Mouse (Mus musculus): Measurements from ENCODE around the gene Gm20388.

Gene Gm20388

DNA sequence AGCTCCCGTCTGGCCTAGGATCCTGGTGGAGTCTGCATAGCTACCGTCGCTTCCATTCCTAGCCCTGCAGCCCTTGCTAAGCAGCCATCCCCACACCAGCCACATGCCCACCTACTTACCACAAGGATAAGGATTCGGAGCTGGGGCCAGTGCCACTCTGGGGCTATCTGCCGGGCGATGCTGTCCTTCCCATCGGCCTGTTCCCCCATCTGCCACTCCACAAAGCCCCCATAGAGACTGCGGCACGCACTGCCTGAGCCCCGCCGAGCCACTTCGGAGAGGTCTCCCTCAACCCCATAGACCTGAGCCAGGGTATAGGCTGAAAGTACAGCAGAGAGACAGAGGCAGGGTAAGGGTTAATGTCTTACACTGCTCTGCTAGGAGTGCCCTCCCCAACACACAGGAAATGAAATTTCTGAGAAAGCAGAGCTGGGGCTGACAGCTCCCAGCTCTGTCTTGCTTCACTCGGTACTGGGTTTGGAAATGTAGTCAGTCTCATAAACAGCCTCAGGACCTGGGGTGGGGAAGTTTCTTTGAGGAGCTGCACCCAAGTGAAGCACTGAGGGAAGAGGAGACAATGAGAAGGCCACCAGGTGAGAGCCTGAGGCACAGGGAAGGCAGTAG lies 2527.2 kb downstream of the Gm20388 start:
- peak; percentile 56 for DNase-seq

DNA sequence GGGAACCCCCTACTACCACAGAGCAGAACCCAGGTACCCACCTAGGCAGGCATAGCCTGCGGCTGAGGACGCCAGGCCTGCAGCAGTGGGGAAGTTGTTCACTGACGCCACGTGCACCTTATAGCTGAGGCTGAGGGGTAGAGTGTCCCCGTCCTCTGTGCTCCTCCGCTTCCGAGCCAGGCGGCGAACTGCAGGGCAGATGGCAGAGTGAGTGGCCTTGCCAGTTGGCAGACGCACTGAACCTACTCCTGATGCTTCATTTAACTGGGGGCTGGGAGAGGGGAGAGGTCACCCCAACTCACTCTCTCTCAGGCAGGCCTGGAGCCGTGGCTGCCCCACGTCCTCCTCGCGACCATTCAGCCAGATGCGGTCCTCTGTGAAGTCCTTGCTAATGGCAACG lies 2528.7 kb downstream of the Gm20388 start:
- DNase-seq = no peak

DNA sequence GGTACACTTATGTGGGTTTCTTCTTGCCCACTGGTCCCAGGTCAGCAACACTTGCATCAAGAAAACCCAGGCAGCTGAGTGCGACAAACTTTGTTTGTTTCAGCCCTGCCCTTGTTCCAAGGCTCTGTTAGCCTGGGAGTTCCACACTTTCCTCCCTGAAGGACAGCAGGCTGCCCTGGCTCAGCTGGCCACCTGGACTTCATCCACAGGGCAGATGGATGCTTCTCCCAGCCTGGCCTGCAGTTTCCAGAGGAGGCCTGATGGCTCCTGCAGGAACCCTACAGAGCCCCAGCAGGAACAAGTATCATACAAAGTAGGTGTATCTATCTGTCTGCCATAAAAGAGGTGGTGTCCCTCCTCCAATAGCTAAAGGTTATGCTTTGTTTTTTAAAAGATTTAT lies 2530.7 kb downstream of the Gm20388 start:
- DNase-seq = no peak

DNA sequence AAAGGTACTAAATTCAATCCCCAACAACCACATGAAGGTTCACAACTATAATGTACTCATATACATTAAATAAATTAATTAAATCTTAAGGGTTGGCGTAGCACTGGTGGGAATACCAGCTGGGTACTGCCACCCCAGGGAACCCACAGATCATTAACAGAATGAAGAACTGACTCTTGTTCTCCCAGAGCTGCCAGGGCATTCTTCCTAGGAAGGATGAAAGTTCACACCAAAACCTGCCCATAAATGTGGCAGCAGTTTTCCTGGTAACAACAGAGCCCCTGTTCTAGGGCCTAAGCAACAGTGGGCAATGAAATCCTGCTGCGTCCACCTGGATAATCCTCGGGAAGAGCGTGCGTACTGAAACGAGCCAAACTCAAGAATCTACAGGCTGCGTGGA lies 2531.7 kb downstream of the Gm20388 start:
- no peak for DNase-seq

DNA sequence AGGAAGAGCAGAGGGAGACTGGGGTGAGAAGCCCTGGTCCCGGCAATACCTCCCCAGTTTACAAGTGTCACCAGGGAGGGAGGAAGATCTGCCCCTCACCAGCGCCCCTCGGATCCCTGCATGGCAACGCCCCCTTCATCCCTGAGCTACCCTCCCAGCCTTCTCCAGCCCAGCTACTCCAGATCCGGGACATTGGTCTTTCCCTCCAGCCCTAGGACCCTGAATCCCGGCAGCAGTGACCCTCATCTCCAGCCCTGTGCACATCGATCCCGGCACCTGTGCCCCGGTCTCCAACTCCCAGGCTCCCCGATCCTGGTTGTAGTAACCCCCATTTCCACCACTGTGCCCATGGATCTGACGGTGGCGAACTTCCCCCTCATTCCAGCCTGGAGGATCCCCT lies 2532.1 kb downstream of the Gm20388 start:
- no peak for DNase-seq

DNA sequence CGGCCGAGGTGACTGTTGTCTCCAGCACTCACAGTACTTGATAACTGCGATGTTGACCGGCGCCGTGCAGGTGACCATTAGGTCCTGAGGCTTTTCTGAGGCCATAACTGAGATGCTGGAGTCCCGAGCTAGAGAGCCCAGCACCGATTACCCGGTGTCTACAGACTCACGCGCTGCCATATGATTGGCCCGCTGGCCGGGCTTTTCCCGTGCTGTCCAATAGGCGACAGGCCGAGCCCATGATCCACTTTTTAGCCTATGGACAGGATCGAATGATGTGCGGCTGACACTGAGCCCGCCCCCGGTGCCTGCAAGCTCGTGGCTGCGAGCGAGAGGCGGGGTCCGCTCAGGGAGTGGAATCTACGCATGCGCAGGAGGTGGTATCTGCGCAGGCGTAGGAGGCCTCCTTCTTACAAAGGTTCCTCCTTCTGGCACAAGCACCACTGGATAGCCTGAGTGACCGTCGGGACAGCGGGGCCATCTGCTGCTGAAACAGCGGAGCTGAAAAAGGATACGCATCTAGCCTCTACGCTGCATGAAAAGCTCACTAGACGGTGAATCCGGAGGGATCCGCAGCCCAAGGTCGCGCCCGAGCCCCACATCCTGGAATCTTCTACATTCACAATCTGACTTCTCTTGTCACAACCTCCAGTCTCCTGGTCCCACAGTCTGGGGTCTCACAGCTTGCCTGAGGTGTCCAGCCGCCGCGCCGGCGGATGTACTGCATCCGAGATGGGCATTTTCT lies 2532.8 kb downstream of the Gm20388 start, which contains the start of gene Mvd:
Gene Mvd, minus strand, starts transcription at position 161 of the 745 bp plus-strand sequence.
- DNase-seq = peak; percentile 100

DNA sequence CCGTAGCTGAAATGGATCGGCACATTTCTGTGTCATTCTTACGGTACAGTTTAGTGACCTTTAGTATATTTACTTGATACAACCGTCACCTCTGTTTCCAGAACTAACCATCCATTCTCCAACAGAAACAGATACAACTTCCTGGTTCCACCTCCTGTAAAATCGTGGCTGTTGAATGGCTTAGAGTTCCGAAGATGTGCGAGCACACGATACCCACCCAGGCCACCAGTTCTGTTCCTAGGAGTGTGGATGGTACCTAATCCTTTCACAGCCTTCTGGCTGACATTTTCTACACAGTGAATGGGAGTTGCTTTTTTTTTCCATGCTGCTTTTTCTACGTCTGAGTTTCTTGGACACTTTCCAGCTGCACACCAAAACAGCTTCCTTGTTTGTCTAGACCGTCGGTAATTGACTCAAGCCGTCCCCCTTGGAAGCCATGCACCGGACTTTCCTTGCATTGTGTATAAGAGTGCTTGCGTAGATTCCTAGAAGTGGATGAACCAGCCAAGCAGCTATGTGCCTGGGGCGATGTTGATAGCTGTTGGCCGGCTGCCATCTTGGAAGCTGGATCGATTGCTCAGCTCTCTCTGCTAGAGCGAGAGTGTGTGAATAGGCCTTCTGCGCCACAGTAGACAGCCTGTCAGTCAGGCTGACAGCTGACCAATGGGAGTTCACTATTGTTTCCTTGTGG lies 2533.6 kb downstream of the Gm20388 start:
- DNase-seq = peak; percentile 94

DNA sequence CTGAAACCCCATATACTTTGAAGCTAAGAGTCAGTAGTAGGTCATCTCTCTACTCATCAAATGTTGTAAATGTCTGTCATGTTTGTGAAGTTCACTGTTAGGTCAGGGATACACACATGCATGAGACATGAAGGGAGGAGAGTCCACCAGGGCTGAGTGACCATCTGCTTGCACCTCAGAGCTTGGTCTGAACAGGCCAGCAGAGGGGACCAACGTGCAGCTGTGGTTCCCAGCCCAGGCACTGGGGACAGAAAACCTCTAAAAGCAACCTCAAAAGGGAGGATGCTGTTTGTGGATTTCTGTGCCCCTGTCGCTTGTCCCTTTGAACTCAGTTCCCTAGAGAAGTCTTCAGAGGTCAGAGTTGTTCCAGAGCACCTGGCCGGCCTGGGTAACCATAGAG lies 2534.6 kb downstream of the Gm20388 start:
- no peak for DNase-seq

DNA sequence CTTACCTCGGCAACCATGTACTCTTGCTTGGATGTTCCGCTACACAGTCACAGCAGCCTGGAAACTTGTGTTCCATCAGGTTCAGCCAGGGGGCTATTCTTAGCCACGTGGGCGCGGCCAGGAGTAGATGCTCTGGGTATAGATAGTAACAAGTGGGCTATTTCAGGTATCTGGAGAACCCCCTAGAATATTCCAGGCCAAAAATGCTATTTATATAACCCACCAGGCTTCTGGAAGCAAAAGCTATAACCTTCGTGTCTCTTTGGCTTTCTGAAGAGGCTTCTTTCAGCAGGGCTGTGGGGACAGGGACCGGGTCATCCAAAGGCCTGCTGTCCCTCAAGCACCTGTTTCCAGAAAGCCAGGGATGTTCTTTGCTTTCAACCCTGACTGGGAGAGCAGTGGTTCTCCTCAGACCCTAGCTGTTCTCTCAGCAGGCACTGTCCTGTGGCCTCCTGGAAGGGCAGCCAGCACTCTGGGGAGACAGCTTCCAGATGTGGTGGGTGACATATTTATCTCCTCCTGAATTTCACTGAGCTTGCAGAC lies 2540.6 kb downstream of the Gm20388 start:
- DNase-seq = no peak

DNA sequence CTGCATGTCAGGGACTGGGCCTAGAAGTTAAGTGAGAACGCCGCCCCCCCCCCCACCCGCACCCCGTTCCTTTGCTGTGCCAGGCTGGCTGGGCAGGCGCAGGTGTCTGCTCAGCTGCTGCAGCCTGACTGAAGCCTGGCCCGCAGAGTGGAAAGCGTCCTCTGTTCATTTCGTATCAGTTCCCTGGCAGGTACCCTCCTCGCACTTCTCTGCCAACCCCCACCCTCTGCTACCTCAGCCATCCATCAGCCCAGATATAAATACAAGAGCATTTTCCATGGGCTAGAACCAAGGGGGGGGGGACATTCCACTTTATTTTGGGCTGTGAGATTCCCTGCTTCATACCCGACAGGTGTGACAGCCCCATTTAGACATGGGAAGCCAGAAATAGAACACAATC lies 2541.5 kb downstream of the Gm20388 start:
- DNase-seq = no peak

DNA sequence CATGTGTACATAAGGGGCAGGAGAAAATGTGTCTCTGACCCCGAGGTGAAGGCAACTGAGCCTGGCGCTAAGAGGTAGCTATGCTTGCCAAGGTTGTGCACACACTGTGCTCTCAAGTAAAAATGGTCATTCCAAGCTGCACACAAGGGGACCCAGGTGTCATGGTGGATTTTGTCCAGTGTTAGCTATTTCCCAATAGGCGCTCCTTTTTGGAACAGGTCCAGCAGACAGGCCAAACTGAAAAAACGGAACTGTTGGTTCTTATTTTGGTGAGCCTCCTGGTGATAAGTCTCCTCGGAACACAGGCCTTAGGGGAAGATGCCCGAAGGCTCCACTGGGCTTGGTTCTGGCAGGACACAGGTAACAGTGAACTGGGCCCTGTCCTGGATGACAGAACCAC lies 2543.8 kb downstream of the Gm20388 start:
- DNase-seq = no peak

DNA sequence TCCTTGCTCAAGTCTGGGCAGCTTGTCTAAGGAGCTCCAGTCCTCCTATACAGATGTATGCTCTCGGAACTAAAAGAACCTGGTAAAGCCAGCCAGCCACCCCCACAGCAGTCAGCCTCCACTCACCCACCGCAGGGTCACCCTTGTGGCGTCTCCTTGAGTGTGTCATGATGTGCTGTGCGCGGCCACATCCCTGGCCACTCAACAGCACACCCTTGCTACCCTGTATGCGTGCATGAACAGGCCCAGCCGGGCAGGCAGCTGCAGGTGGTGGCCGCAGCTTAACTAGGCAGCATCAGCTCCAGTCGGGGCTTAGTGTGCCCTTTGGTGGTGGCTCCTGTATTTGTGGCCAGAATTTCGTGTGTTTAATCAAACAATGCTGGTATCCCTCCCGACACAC lies 2546.5 kb downstream of the Gm20388 start:
- no peak for DNase-seq

DNA sequence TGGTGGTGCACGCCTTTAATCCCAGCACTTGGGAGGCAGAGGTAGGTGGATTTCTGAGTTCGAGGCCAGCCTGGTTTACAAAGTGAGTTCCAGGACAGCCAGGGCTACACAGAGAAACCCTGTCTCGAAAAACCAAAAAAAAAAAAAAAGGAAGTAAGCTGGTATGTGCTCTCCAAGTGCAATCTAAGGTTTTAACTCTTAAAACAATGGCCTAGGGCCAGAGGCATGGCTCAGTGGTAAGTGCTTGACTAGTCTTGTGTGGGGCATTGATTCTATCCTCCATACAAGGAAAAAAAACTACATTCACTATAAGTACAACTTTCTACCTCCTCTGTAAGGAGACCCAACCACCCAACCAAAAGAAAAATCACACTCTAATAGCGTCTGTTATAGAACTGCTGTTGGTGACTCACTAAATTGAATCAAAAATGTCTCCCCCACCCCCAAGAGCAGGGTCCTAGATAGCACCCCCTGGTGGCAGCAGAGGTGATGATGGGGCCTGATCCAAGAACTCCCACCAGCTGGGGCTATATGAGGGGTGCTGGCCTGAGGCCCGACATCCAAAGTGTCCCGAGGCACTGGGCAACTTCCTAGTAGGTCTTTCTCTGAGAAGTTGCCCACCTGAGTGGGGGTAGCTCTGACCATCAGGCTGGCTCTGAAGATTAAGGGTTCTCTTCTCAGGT lies 2548.7 kb downstream of the Gm20388 start:
- peak; percentile 50 for DNase-seq

DNA sequence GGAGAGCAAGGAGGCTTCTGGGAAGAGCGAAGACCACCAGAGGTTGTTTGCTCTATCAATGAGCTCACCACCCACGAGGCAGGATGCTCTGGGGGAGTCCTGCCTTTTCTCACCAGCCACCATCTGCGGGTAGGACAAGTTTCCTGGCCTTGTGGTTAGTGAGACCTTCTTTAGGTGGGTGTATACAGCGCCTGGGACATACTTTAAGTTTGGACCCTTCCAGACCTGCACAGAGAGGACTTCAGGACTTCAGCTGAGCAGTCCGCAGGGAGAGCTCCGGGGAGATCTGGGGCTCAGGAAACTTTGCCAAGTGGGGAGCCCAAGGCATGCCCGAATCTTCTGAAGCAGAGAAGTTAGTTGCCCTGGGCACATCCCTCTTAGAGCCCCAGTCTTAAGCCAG lies 2549.3 kb downstream of the Gm20388 start:
- no peak for DNase-seq

DNA sequence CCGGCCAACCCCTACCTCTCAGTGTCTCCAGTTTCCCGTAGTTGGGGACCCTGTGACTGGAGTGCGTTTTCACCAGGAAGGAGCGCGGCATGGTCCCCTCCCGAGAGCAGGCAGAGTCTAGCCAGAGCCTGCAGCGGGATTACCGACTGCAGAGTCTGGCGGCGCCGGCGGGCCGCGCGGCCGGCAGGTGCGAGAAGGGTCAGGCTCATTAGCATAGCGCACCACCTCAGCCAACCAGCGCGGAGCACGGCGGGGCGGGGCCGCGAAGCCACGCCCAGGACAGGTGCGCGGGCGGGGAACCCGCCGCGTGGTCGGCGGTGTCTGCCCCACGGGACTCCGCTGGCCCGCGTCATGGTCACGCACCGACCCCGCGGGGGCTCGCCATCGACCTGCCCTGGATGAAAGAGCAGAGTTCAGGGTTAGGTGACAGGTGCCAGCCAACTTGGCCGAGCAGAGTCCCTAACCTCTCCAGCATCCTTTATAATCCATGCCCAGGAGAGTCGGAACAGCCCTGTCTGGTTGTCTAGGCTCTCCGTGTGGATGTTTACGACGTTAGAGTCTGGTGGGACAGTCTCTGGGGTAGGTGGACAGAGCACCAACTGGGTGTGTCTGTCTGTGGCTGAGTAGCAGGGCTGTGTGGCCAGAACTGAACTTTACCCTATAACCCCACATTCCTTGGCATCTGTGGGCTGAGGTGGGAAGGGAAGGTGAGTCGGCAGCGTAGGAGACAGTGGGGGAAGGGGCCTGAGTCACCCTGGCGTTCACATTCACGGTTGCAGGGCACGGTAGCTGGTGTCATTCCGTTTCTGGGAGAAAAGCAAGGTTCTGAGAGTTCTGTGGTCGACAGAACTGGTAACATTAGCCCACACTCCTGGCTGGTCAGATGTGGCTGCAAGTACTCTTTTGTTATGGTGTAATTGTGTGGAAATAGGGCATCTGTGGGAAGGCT lies 2550.2 kb downstream of the Gm20388 start, which contains the start of gene Snai3:
Gene Snai3, minus strand, starts transcription at position 210 of the 949 bp plus-strand sequence.
- peak; percentile 65 for DNase-seq

DNA sequence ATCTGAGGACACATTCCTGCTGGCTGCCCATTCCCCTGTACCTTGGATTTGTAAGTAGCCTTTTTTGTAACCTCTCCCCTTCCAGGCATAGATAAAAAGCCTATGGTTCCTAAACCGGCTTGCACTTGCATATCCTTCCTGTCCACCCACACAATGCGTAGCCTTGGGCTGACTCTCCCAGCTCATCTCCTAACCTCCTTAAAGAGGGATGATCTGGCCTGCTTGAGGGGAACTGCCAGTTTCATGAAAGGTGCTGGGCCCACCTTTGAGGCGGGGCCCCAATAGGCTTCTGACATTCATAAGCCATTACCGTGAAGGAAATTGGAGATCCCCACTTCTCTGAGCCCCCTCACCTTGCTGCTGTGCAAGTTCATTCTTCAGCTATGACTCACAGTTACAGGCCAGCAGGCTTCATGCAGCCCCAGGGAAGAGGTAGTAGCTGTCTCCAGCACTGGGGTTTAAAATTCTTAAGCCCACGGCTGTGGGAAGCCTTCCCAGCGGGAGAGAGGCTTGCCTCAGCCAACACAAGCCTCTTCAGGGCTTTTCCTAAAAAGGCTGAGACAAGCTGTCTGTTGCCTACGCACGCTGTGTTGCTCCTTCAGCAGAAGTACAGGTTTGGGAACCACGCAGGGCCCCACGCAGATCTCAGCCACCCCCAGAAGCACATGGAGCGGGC lies 2551.0 kb downstream of the Gm20388 start:
- no peak for DNase-seq

DNA sequence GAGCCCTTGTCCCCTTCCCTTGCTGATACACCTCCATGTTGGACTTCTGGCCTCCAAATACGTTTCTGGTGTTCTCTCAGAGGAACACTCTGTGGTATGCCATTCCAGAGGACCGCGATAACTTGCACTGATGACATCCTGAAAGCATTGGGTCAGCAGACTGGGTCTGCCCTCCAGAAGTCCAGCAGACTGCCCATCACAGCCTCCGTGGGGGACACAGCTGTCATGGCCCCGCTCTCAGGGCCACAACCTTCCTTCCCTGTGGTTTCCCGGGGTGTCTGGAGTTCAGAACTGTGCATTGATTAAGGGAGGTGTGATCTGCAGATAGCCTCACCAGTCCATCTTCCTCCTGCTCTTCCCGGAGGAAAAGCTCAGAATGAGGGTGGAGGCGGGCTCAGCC lies 2551.9 kb downstream of the Gm20388 start:
- DNase-seq = no peak

DNA sequence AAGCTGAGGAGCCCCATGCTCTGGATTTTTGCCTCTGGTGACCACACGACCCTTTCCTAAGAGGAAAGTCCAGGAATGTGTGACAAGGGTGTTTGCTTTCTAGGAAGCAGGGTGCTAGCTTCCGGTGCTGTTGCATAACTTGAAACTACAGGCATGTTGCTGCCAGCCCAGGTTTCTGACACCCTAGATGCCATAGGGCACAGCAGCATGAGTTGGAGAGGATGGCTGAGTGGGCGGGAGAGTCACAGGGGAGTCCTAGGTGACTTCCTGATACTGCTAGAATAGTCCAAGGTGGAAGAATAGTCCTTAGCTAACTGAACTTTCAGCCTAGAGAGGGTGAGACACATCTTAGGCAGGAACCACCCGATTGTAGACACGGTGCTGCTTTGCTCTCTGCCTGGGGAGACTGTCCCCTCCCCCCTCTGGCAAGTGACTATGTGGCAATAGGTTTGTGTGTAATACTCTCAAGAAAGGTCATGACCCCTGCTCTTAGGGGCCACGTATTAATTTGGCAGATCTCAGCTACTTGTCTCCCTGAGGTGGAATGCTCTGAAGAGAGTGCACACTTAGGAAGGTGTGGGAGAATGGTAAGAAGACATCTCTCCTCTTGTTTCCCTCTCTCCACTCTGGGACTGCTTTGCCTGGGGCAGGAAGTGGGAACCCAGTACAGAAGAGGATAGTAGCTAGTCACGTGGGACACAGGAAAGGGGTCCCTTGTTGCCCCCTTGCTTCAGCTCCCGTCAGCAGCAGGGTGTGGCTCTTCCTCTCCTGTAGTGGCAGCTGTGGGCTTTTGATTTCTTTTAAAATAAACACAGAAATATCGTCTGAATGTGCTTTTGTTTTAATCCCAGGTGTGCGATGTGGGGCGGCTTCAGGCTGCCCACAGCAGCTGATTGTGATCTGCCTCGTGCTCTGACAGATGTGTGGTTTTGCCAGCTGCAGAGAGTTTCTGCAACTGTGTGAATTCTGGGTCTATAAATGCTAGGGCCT lies 2553.3 kb downstream of the Gm20388 start:
- peak; percentile 54 for DNase-seq

DNA sequence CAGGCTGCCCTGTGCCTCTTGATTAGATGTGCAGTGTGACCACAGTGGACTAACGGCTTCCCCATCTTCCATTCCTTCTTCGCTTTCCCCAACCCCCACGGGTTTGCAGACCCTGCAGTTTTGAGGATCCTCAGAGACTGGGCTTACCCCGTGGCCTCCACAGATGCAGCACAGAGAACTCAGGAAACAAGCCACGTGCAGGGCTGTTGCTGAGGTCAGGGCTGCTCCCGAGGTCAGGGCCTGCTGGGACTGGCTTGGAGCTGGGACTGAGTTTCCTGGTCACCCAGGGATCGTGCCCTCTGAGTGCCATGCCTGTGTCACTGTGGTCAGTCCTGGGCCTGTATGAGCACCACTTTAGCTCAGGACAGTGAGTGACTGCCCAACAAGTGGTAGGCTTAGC lies 2554.3 kb downstream of the Gm20388 start:
- no peak for DNase-seq

DNA sequence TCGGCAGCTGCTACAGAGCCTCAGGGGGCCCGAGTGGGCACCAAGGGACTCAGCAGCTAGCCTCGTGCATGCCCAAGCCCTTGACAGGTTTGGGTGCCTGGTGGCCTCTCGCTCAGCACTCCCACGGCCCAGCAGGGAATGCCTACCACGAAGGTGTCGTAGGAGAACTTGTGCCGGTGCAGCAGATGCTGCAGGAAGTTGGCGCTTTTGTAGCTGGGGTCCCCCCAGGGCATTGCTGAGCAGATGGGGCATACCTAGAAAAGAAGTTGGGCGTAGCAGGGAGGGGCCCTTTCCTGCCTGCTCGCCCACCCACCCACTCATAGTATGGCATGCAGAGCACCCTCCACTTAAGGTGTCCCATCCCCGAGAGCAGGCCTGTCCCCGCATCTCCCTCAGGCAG lies 2557.2 kb downstream of the Gm20388 start:
- DNase-seq = no peak
